Mouse (Mus musculus) neural tube, embryonic 15.5 days (tissue): ENCODE measurements around the gene Bmp6. TPM values are rescaled to one million over a fixed set of nuclear protein-coding genes. Genes with fewer than 3 reads are reported as not detected.
A peak's percentile ranks its signal among the peaks of the same experiment; 100 is the strongest.

ENCODE experiments used
- ATAC-seq: fragments of 200-750 bp; cut with Nextera tagmentation; 2 replicates; pipeline ENCODE4 v1.8.0; 2017; ENCODE audit warnings: mild to moderate bottlenecking, moderate TSS enrichment, moderate library complexity; ENCODE audit not compliant: low FRiP score
- H3K27ac ChIP-seq: fragments of 300-500 bp; sonication (generic); replicated peaks from 2 replicates; pipeline ENCODE4 v1.5.1; 2015; ENCODE audit warnings: mild to moderate bottlenecking, inconsistent platforms
- H3K27me3 ChIP-seq: fragments of 300-500 bp; sonication (generic); replicated peaks from 2 replicates; pipeline ENCODE4 v1.6.1; 2015; ENCODE audit warnings: inconsistent platforms
- H3K36me3 ChIP-seq: fragments of 300-500 bp; sonication (generic); 2 replicates; pipeline ENCODE4 v1.6.1; 2015; ENCODE audit warnings: inconsistent platforms
- H3K4me1 ChIP-seq: fragments of 300-500 bp; sonication (generic); 2 replicates; pipeline ENCODE4 v1.6.1; 2015; ENCODE audit warnings: inconsistent platforms
- H3K4me2 ChIP-seq: fragments of 300-500 bp; sonication (generic); 2 replicates; pipeline ENCODE4 v1.6.1; 2015; ENCODE audit warnings: inconsistent platforms, mild to moderate bottlenecking, moderate library complexity
- H3K4me3 ChIP-seq: fragments of 300-500 bp; sonication (generic); replicated peaks from 2 replicates; pipeline ENCODE4 v1.5.1; 2015; ENCODE audit warnings: mild to moderate bottlenecking, inconsistent platforms
- H3K9ac ChIP-seq: fragments of 300-500 bp; sonication (generic); replicated peaks from 2 replicates; pipeline ENCODE4 v1.6.1; 2015; ENCODE audit warnings: mild to moderate bottlenecking, inconsistent platforms
- H3K9me3 ChIP-seq: fragments of 300-500 bp; sonication (generic); replicated peaks from 2 replicates; pipeline ENCODE4 v1.6.1; 2016; ENCODE audit warnings: inconsistent platforms
- WGBS: fragments of 180-500 bp; shearing (Covaris S2); methylation state at CpG from one replicate; pipeline ENCODE4 v1.1.7; 2015; ENCODE audit warnings: mixed read lengths; 5-methylcytosine and 5-hydroxymethylcytosine counted together
- polyA plus RNA-seq: library from polyadenylated mRNA; unstranded; fragments of >200 nt; fragmentation: Nextera tagmentation; extraction: Ambion mirVana; gene quantifications from 2 replicates; pipeline ENCODE4 v1.2.1, GENCODE M21; 2015

Gene Bmp6
- polyA plus RNA-seq, 1 experiment from 2014 or later, result 3.1 TPM

GRCm38 (mm10) chr13:38343202-38343601 is 1.7 kb upstream of the Bmp6 start:
- H3K36me3 ChIP-seq, result no peaks in the 10 kb centered on the region
- no peak overlapping the region for H3K4me3 ChIP-seq
- H3K9ac ChIP-seq, result no peak overlapping the region
- peaks cover 34% of the 10 kb centered on the region for H3K4me1 ChIP-seq
- WGBS, result 79% methylated on average over 2 of the region's 2 CpGs
- H3K27me3 ChIP-seq, result peaks cover 45% of the 10 kb centered on the region
- ATAC-seq, result no peak
- H3K4me2 ChIP-seq, result no peak overlapping the region
- H3K27ac ChIP-seq, result no peak overlapping the region
- H3K9me3 ChIP-seq, result no peaks in the 10 kb centered on the region

GRCm38 (mm10) chr13:38345431-38345820 is 519 bp downstream of the Bmp6 start:
- Histone ChIP-seq H3K27ac (no peak overlapping the region), H3K4me2 (peak overlapping the region; percentile 96), H3K36me3 (no peaks in the 10 kb centered on the region), H3K9me3 (no peaks in the 10 kb centered on the region), H3K4me3 (peak overlapping the region; percentile 51), H3K4me1 (peaks cover 34% of the 10 kb centered on the region), H3K9ac (peak overlapping the region; percentile 43), H3K27me3 (peaks cover 58% of the 10 kb centered on the region)
- ATAC-seq, result peak; percentile 39
- under 1% methylated on average over 32 of the region's 32 CpGs for WGBS

GRCm38 (mm10) chr13:38346096-38346915 is 1.4 kb downstream of the Bmp6 start:
- Histone ChIP-seq H3K4me2 (peak overlapping the region; percentile 96), H3K27ac (no peak overlapping the region), H3K27me3 (peaks cover 58% of the 10 kb centered on the region), H3K9ac (peak overlapping the region; percentile 43), H3K4me1 (peaks cover 34% of the 10 kb centered on the region), H3K36me3 (no peaks in the 10 kb centered on the region), H3K9me3 (no peaks in the 10 kb centered on the region), H3K4me3 (peak overlapping the region; percentile 51)
- WGBS, result 1% methylated on average over 63 of the region's 63 CpGs
- ATAC-seq, result peak; percentile 21; the same call in 1 of the 2 replicates

GRCm38 (mm10) chr13:38347021-38347774 is 2.3 kb downstream of the Bmp6 start:
- WGBS, result 3% methylated on average over 19 of the region's 19 CpGs
- peak overlapping the region; percentile 96 for H3K4me2 ChIP-seq
- no peak for ATAC-seq
- no peaks in the 10 kb centered on the region for H3K36me3 ChIP-seq
- H3K4me1 ChIP-seq, result peaks cover 34% of the 10 kb centered on the region
- no peaks in the 10 kb centered on the region for H3K9me3 ChIP-seq
- H3K4me3 ChIP-seq, result peak overlapping the region; percentile 51
- H3K27ac ChIP-seq, result no peak overlapping the region
- H3K9ac ChIP-seq, result peak overlapping the region; percentile 43; the same call in 1 of the 2 replicates
- H3K27me3 ChIP-seq, result peaks cover 60% of the 10 kb centered on the region

- Histone ChIP-seq H3K4me3 (no peak overlapping the region; the same call in 1 of the 2 replicates), H3K4me1 (peaks cover 34% of the 10 kb centered on the region), H3K27me3 (peaks cover 60% of the 10 kb centered on the region), H3K36me3 (no peaks in the 10 kb centered on the region), H3K4me2 (peak overlapping the region; percentile 96; the same call in 1 of the 2 replicates), H3K9me3 (no peaks in the 10 kb centered on the region), H3K27ac (no peak overlapping the region), H3K9ac (no peak overlapping the region)
- WGBS, result 19% methylated on average over 5 of the region's 5 CpGs
- ATAC-seq, result no peak
Measured at GRCm38 (mm10) chr13:38347775-38348135, 2.8 kb downstream of the Bmp6 start.

GRCm38 (mm10) chr13:38349046-38349445 is 4.1 kb downstream of the Bmp6 start:
- H3K27me3 ChIP-seq, result peaks cover 52% of the 10 kb centered on the region
- H3K4me1 ChIP-seq, result peaks cover 34% of the 10 kb centered on the region
- H3K4me3 ChIP-seq, result no peak overlapping the region
- H3K4me2 ChIP-seq, result no peak overlapping the region
- no peaks in the 10 kb centered on the region for H3K36me3 ChIP-seq
- no peak overlapping the region for H3K27ac ChIP-seq
- no peaks in the 10 kb centered on the region for H3K9me3 ChIP-seq
- whole genome bisulfite sequencing, result 88% methylated on average over 4 of the region's 4 CpGs
- no peak overlapping the region for H3K9ac ChIP-seq
- ATAC-seq, result no peak

GRCm38 (mm10) chr13:38349818-38350217 is 4.9 kb downstream of the Bmp6 start:
- Histone ChIP-seq H3K9me3 (no peaks in the 10 kb centered on the region), H3K4me3 (no peak overlapping the region), H3K27me3 (peaks cover 45% of the 10 kb centered on the region), H3K4me1 (peaks cover 32% of the 10 kb centered on the region), H3K4me2 (no peak overlapping the region), H3K36me3 (no peaks in the 10 kb centered on the region), H3K9ac (no peak overlapping the region), H3K27ac (no peak overlapping the region)
- ATAC-seq, result no peak
- 77% methylated on average over 5 of the region's 5 CpGs for WGBS

- H3K9ac ChIP-seq, result no peak overlapping the region
Measured at GRCm38 (mm10) chr13:38351996-38352395, 7.1 kb downstream of the Bmp6 start.

GRCm38 (mm10) chr13:38352986-38353385 is 8.1 kb downstream of the Bmp6 start:
- Histone ChIP-seq H3K27me3 (peaks cover 17% of the 10 kb centered on the region), H3K9me3 (no peaks in the 10 kb centered on the region), H3K4me1 (peaks cover under 1% of the 10 kb centered on the region; the same call in 1 of the 2 replicates), H3K4me3 (no peak overlapping the region), H3K9ac (no peak overlapping the region), H3K27ac (no peak overlapping the region), H3K36me3 (no peaks in the 10 kb centered on the region), H3K4me2 (no peak overlapping the region)
- 70% methylated on average over 10 of the region's 10 CpGs for WGBS
- no peak for ATAC-seq

More at GRCm38 (mm10) chr13:38351996-38352395, 7.1 kb downstream of the Bmp6 start:
- Histone ChIP-seq H3K27me3 (peaks cover 27% of the 10 kb centered on the region), H3K9me3 (no peaks in the 10 kb centered on the region), H3K36me3 (no peaks in the 10 kb centered on the region), H3K4me2 (no peak overlapping the region), H3K4me1 (peaks cover 10% of the 10 kb centered on the region), H3K27ac (no peak overlapping the region), H3K4me3 (no peak overlapping the region)
- ATAC-seq, result no peak
- 18% methylated on average over 5 of the region's 5 CpGs for WGBS

- no peaks in the 10 kb centered on the region for H3K36me3 ChIP-seq
- H3K4me2 ChIP-seq, result no peak overlapping the region
- peaks cover 11% of the 10 kb centered on the region; the same call in 1 of the 2 replicates for H3K27me3 ChIP-seq
- no peak overlapping the region for H3K27ac ChIP-seq
- H3K9ac ChIP-seq, result no peak overlapping the region
- H3K9me3 ChIP-seq, result no peaks in the 10 kb centered on the region
- ATAC-seq, result no peak
- 65% methylated on average over 24 of the region's 24 CpGs for WGBS
- no peaks in the 10 kb centered on the region for H3K4me1 ChIP-seq
- H3K4me3 ChIP-seq, result no peak overlapping the region
Measured at GRCm38 (mm10) chr13:38353420-38354255, 8.7 kb downstream of the Bmp6 start.

GRCm38 (mm10) chr13:38354284-38354683 is 9.4 kb downstream of the Bmp6 start:
- 74% methylated on average over 1 of the region's 1 CpGs for WGBS
- Histone ChIP-seq H3K9me3 (no peaks in the 10 kb centered on the region), H3K27ac (no peak overlapping the region), H3K4me2 (no peak overlapping the region), H3K36me3 (no peaks in the 10 kb centered on the region), H3K4me1 (no peaks in the 10 kb centered on the region), H3K27me3 (0 out of 2 replicates have a peak, but pooled peaks cover 8% of the 10 kb centered on the region), H3K4me3 (no peak overlapping the region), H3K9ac (no peak overlapping the region)
- ATAC-seq, result no peak
